Mouse (Mus musculus): ENCODE measurements around the gene Myadm. TPM values are rescaled to one million over a fixed set of nuclear protein-coding genes. Genes with fewer than 3 reads are reported as not detected.

The Myadm gene
- polyA plus RNA-seq, 1 experiment from 2014 or later = 118 TPM

DNA sequence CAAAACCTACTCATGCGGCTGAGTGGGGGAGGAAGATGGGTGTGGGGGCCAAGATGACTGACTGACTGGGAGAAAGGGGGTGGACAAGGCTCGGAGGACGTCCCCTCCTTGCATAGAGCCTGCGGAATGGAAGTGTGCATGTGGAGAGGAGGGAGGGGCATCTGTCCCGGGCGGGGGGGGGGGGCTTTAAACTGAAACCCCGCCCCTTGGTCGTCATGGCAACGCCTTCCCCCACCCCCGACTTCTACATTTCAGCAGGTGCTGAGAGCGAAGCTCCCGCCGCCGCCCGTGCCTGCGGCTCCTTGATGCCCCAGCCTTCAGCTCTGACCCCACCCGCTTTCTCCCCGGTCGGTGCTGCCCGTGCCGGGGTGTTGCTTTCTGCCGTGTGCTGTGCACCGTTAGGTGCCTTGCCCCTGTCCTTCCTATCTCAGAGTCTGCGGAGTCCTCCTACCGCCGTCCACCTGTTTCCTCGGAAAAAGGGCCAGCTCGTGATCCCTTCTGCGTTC, 14.4 kb downstream of the Myadm start:
- Histone ChIP-seq H3K9me3 (no peaks in the 10 kb centered on the region), H3K36me3 (peaks cover 18% of the 10 kb centered on the region), H3K4me3 (peak overlapping the region; percentile 31), H3K27ac (no peak overlapping the region), H3K27me3 (peaks cover 37% of the 10 kb centered on the region), H3K9ac (no peak overlapping the region), H3K4me1 (peaks cover 37% of the 10 kb centered on the region), H3K4me2 (peak overlapping the region; percentile 66)
- ATAC-seq (ENCODE audit: borderline replicate concordance, extremely low read depth, low FRiP score, low TSS enrichment) = peak; percentile 54
- WGBS = under 1% methylated on average over 21 of the region's 29 CpGs

GRCm38 (mm10) chr7:3303789-3304188, 14.9 kb downstream of the Myadm start:
- no peak for ATAC-seq (ENCODE audit: borderline replicate concordance, extremely low read depth, low FRiP score, low TSS enrichment)
- Histone ChIP-seq H3K9ac (no peak overlapping the region), H3K4me3 (peak overlapping the region; percentile 31), H3K36me3 (peaks cover 14% of the 10 kb centered on the region), H3K4me2 (peak overlapping the region; percentile 66), H3K9me3 (no peaks in the 10 kb centered on the region), H3K27ac (no peak overlapping the region), H3K4me1 (peaks cover 37% of the 10 kb centered on the region), H3K27me3 (peaks cover 37% of the 10 kb centered on the region)
- 3% methylated on average over 12 of the region's 12 CpGs for WGBS

DNA sequence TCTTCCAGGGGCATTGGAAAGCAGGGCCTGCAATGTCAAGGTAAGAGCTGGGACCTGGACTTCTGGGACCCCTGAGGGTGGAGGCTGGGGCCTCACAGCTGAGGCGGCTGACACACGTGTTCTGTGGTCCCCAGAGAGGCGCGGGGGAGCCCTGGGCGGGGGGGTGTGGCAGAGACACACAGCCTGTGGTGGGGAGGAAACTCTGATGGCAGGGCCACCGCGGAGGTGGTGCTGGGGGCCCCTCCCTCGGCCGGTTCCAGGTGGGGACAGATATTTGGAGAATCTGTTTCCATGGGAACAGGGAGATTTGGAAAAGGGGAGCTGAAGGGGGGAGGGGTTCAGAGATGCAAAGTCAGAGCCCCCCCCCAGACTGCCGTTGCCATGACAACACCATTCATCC, 15.4 kb downstream of the Myadm start:
- Histone ChIP-seq H3K4me2 (no peak overlapping the region), H3K9ac (no peak overlapping the region), H3K36me3 (peaks cover 9% of the 10 kb centered on the region), H3K27ac (no peak overlapping the region), H3K9me3 (no peaks in the 10 kb centered on the region), H3K4me3 (no peak overlapping the region), H3K27me3 (peaks cover 37% of the 10 kb centered on the region), H3K4me1 (peaks cover 37% of the 10 kb centered on the region)
- 5% methylated on average over 10 of the region's 10 CpGs for WGBS
- ATAC-seq (ENCODE audit: borderline replicate concordance, extremely low read depth, low FRiP score, low TSS enrichment) = no peak

DNA sequence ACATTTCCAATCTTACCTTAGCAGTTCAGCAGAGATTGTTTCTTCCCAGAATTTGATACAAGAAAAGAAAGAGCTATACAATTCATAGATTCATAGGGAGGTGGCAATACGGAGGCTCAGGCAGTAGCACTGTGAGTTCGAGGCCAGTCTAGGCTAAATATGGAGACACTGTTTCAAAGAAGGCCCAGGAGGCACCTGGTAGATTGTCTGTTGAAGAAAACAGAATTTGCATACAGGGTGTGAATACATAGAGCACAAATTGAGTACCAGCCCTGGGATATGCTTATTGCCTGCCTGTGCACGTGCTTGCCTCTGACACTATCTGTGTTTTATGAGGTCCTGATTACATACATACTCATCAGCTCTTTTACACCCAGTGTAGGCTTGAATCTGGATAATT, 17.5 kb downstream of the Myadm start:
- ATAC-seq (ENCODE audit: borderline replicate concordance, extremely low read depth, low FRiP score, low TSS enrichment) = no peak
- Histone ChIP-seq H3K4me3 (no peak overlapping the region), H3K27ac (no peak overlapping the region), H3K4me2 (no peak overlapping the region), H3K27me3 (peaks cover 37% of the 10 kb centered on the region), H3K36me3 (no peaks in the 10 kb centered on the region), H3K4me1 (peaks cover 29% of the 10 kb centered on the region), H3K9me3 (no peaks in the 10 kb centered on the region), H3K9ac (no peak overlapping the region)
- 71% methylated on average over 3 of the region's 3 CpGs for WGBS

DNA sequence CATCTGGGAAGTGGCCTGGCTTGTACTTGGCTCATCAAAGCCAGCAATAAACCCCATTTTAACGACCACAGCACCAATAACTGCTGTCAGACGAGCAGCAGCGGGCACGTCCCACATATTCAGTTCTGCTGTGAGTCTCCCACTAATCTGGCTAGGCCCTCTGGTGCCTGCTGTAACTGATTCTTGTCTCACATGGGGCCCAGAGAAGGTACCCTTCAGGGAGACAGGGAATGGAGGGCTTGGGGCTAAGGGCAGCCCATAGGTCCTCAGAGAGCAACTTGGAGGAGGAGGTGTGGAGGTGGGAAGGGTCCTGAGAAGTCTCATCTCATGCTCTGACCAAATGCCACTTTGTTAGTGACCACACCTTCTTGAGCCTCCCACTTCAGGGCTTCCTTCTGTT, 19.8 kb downstream of the Myadm start:
- H3K27ac ChIP-seq = no peak overlapping the region
- 48% methylated on average over 4 of the region's 4 CpGs for WGBS
- H3K36me3 ChIP-seq = no peaks in the 10 kb centered on the region
- H3K9me3 ChIP-seq = no peaks in the 10 kb centered on the region
- no peak overlapping the region for H3K4me2 ChIP-seq
- H3K4me1 ChIP-seq = peaks cover 9% of the 10 kb centered on the region
- H3K9ac ChIP-seq = no peak overlapping the region
- H3K27me3 ChIP-seq = peaks cover 27% of the 10 kb centered on the region
- no peak overlapping the region for H3K4me3 ChIP-seq
- no peak for ATAC-seq (ENCODE audit: borderline replicate concordance, extremely low read depth, low FRiP score, low TSS enrichment)

DNA sequence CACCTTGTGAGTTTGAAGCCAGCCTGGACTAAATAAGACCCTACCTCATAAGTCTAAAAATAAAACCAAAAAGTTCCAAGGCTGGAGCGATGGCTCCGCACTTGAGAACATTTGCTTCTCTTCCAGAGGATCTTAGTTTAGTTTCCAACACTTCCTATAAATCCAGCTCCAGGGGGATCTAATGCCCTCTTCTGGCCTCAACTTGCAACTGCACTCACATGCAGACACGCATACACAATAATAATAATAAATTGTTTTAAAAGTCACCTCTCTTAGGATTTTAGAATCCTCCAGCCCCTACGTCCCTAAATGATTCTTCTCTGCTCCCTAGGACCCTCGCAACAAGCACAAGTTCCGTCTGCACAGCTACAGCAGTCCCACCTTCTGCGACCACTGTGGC, 21.4 kb downstream of the Myadm start:
- WGBS = 95% methylated on average over 7 of the region's 7 CpGs
- no peak overlapping the region for H3K4me2 ChIP-seq
- no peaks in the 10 kb centered on the region for H3K36me3 ChIP-seq
- H3K9ac ChIP-seq = no peak overlapping the region
- no peaks in the 10 kb centered on the region for H3K4me1 ChIP-seq
- peaks cover 13% of the 10 kb centered on the region for H3K27me3 ChIP-seq
- no peak for ATAC-seq (ENCODE audit: borderline replicate concordance, extremely low read depth, low FRiP score, low TSS enrichment)
- H3K4me3 ChIP-seq = no peak overlapping the region
- no peak overlapping the region for H3K27ac ChIP-seq
- H3K9me3 ChIP-seq = no peaks in the 10 kb centered on the region

GRCm38 (mm10) chr7:3313571-3313970, 24.7 kb downstream of the Myadm start:
- H3K4me1 ChIP-seq = no peaks in the 10 kb centered on the region
- no peak overlapping the region for H3K9ac ChIP-seq
- H3K4me3 ChIP-seq = no peak overlapping the region
- H3K4me2 ChIP-seq = no peak overlapping the region
- H3K36me3 ChIP-seq = no peaks in the 10 kb centered on the region
- no peaks in the 10 kb centered on the region for H3K9me3 ChIP-seq
- WGBS = 60% methylated on average over 8 of the region's 8 CpGs
- no peak overlapping the region for H3K27ac ChIP-seq
- no peaks in the 10 kb centered on the region for H3K27me3 ChIP-seq
- ATAC-seq (ENCODE audit: borderline replicate concordance, extremely low read depth, low FRiP score, low TSS enrichment) = no peak

- no peaks in the 10 kb centered on the region for H3K27me3 ChIP-seq
- H3K36me3 ChIP-seq = no peaks in the 10 kb centered on the region
- H3K27ac ChIP-seq = no peak overlapping the region
- H3K4me2 ChIP-seq = no peak overlapping the region
- peak; percentile 31; the same call in 1 of the 2 replicates for ATAC-seq (ENCODE audit: borderline replicate concordance, extremely low read depth, low FRiP score, low TSS enrichment)
- 57% methylated on average over 5 of the region's 5 CpGs for WGBS
- no peaks in the 10 kb centered on the region for H3K4me1 ChIP-seq
- H3K9me3 ChIP-seq = no peaks in the 10 kb centered on the region
- H3K4me3 ChIP-seq = no peak overlapping the region
- no peak overlapping the region for H3K9ac ChIP-seq
These were observed 25.2 kb downstream of the Myadm start for GRCm38 (mm10) chr7:3314121-3314520.

- WGBS = 30% methylated on average over 4 of the region's 4 CpGs
- Histone ChIP-seq H3K4me1 (no peaks in the 10 kb centered on the region), H3K27me3 (no peaks in the 10 kb centered on the region), H3K4me2 (no peak overlapping the region), H3K36me3 (no peaks in the 10 kb centered on the region), H3K9me3 (no peaks in the 10 kb centered on the region), H3K9ac (no peak overlapping the region), H3K4me3 (no peak overlapping the region), H3K27ac (no peak overlapping the region)
- ATAC-seq (ENCODE audit: borderline replicate concordance, extremely low read depth, low FRiP score, low TSS enrichment) = no peak
These were observed 28.8 kb downstream of the Myadm start for GRCm38 (mm10) chr7:3317704-3318103.

DNA sequence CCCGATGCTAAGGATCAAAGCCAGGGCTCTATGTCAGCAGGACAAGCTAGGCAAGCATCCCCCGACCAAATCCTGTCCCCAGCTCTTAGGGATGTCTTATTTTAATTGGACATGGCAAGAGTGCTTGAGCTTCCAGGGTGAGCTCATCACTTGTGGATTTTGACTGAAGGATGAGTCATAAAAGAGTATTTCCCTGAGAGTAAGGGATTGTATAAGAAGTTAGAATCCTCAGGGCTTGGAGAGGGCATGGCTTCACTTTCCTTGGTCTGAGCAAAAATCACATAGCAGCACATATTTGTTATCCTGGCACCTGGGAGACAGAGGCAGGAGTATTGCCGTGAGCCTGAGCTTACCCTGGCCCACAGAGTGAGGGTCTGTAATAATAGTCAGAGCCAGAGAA, 32.0 kb downstream of the Myadm start:
- Histone ChIP-seq H3K9ac (no peak overlapping the region), H3K4me2 (no peak overlapping the region), H3K27ac (no peak overlapping the region), H3K9me3 (no peaks in the 10 kb centered on the region), H3K4me3 (no peak overlapping the region), H3K4me1 (no peaks in the 10 kb centered on the region), H3K27me3 (no peaks in the 10 kb centered on the region), H3K36me3 (no peaks in the 10 kb centered on the region)
- 57% methylated on average over 3 of the region's 3 CpGs for WGBS
- ATAC-seq (ENCODE audit: borderline replicate concordance, extremely low read depth, low FRiP score, low TSS enrichment) = no peak

- H3K36me3 ChIP-seq = no peaks in the 10 kb centered on the region
- WGBS = 78% methylated on average over 1 of the region's 1 CpGs
- ATAC-seq (ENCODE audit: borderline replicate concordance, extremely low read depth, low FRiP score, low TSS enrichment) = no peak
- no peak overlapping the region for H3K27ac ChIP-seq
- H3K27me3 ChIP-seq = no peaks in the 10 kb centered on the region
- H3K4me3 ChIP-seq = no peak overlapping the region
- H3K4me1 ChIP-seq = no peaks in the 10 kb centered on the region
- no peak overlapping the region for H3K4me2 ChIP-seq
- H3K9ac ChIP-seq = no peak overlapping the region
- H3K9me3 ChIP-seq = no peaks in the 10 kb centered on the region
These were observed 34.9 kb downstream of the Myadm start for GRCm38 (mm10) chr7:3323826-3324225.

GRCm38 (mm10) chr7:3327961-3328360, 39.1 kb downstream of the Myadm start:
- H3K4me1 ChIP-seq = peaks cover 20% of the 10 kb centered on the region
- H3K9me3 ChIP-seq = no peaks in the 10 kb centered on the region
- 43% methylated on average over 4 of the region's 4 CpGs for whole genome bisulfite sequencing
- ATAC-seq (ENCODE audit: borderline replicate concordance, extremely low read depth, low FRiP score, low TSS enrichment) = no peak
- H3K36me3 ChIP-seq = no peaks in the 10 kb centered on the region
- H3K4me2 ChIP-seq = no peak overlapping the region
- no peak overlapping the region for H3K9ac ChIP-seq
- H3K4me3 ChIP-seq = no peak overlapping the region
- peaks cover 25% of the 10 kb centered on the region for H3K27me3 ChIP-seq
- H3K27ac ChIP-seq = no peak overlapping the region

All from lung, embryonic 15.5 days (tissue).